Mouse (Mus musculus) CH12.LX (cell line): ENCODE results near the gene Prune2. TPM values are rescaled to one million over a fixed set of nuclear protein-coding genes. Genes with fewer than 3 reads are reported as not detected.
A peak's percentile ranks its signal among the peaks of the same experiment; 100 is the strongest.

ENCODE experiments used
- DNase-seq: peaks from one replicate; pipeline ENCODE4 v3.0.0-alpha.2; 2013; ENCODE audit errors: extremely low read depth
- H3K27ac ChIP-seq: 2 replicates; pipeline ENCODE4 v1.5.1; 2012; ENCODE audit warnings: low read depth, mild to moderate bottlenecking, control low read depth, moderate library complexity; ENCODE audit not compliant: insufficient read depth
- H3K27me3 ChIP-seq: replicated peaks from 2 replicates; pipeline ENCODE3; 2012; ENCODE audit warnings: inconsistent platforms
- H3K36me3 ChIP-seq, 2 experiments: replicated peaks in 1 of 2; 2 replicates each; pipeline versions ENCODE3 to v1.6.1; 2012; ENCODE audit warnings: inconsistent platforms in 1 of 2, low read length in 1 of 2, mild to moderate bottlenecking in 1 of 2, mixed read lengths in 1 of 2, moderate library complexity in 1 of 2; ENCODE audit not compliant: control insufficient read depth in 1 of 2, insufficient read depth in 1 of 2
- H3K4me1 ChIP-seq, 2 experiments: 2 replicates each; pipeline ENCODE4 v1.6.1; 2012; ENCODE audit warnings: inconsistent platforms in 1 of 2, moderate library complexity in 1 of 2; ENCODE audit not compliant: insufficient read depth in 2 of 2, control insufficient read depth in 1 of 2
- H3K4me2 ChIP-seq: 2 replicates; pipeline ENCODE4 v1.6.1; 2012; ENCODE audit warnings: low read depth, mild to moderate bottlenecking, control low read depth; ENCODE audit not compliant: poor library complexity, insufficient read depth, severe bottlenecking
- H3K4me3 ChIP-seq, 3 experiments: fragments of 150-350 bp in 1 of 3; sonication (generic) in 1 of 3; replicated peaks in 1 of 3; 2 replicates each; pipeline versions ENCODE3 to v1.5.1; 2011 to 2012; ENCODE audit warnings: low read depth in 2 of 3, low read length in 2 of 3, mild to moderate bottlenecking in 2 of 3, moderate library complexity in 2 of 3, control low read depth in 1 of 3, improper control_type of control experiment in 1 of 3, inconsistent platforms in 1 of 3, mixed read lengths in 1 of 3; ENCODE audit not compliant: poor library complexity in 1 of 3
- H3K79me2 ChIP-seq: replicated peaks from 2 replicates; pipeline ENCODE4 v1.6.1; 2012; ENCODE audit warnings: mild to moderate bottlenecking, moderate library complexity; ENCODE audit not compliant: control insufficient read depth, poor library complexity, insufficient read depth, severe bottlenecking; ENCODE audit errors: extremely low read depth
- H3K9ac ChIP-seq: 2 replicates; pipeline ENCODE4 v1.6.1; 2012; ENCODE audit warnings: low read depth, mild to moderate bottlenecking, control low read depth, moderate library complexity; ENCODE audit not compliant: insufficient read depth
- H3K9me3 ChIP-seq: replicated peaks from 2 replicates; pipeline ENCODE3; 2012; ENCODE audit warnings: low read length, inconsistent platforms, mixed read lengths
- BHLHE40 ChIP-seq: IDR thresholded peaks from 2 replicates; pipeline ENCODE4 v1.6.1; 2011; ENCODE audit warnings: mild to moderate bottlenecking, low read depth, low read length, improper control_type of control experiment
- CTCF ChIP-seq, 2 experiments: IDR thresholded peaks in 1 of 2; conservative IDR thresholded peaks in 1 of 2; 2 replicates each; pipeline ENCODE4 v1.5.1; 2011 to 2012; ENCODE audit warnings: low read depth in 2 of 2, low read length in 2 of 2, improper control_type of control experiment in 1 of 2, inconsistent platforms in 1 of 2, mild to moderate bottlenecking in 1 of 2, moderate library complexity in 1 of 2
- E2F4 ChIP-seq: IDR thresholded peaks from 2 replicates; pipeline ENCODE4 v1.6.1; 2011; ENCODE audit warnings: low read depth, low read length, improper control_type of control experiment; ENCODE audit not compliant: insufficient replicate concordance
- ETS1 ChIP-seq: conservative IDR thresholded peaks from 2 replicates; pipeline ENCODE4 v1.6.1; 2012; ENCODE audit warnings: low read depth, mild to moderate bottlenecking, inconsistent platforms, low read length, improper control_type of control experiment, moderate library complexity
- IRF4 ChIP-seq: IDR thresholded peaks from 2 replicates; pipeline ENCODE4 v1.6.1; 2014; ENCODE audit warnings: low read depth, mild to moderate bottlenecking, inconsistent platforms, low read length, improper control_type of control experiment
- MAFK ChIP-seq: IDR thresholded peaks from 2 replicates; pipeline ENCODE4 v1.6.1; 2011; ENCODE audit warnings: low read length, improper control_type of control experiment; ENCODE audit not compliant: insufficient replicate concordance
- MAX ChIP-seq: IDR thresholded peaks from 2 replicates; pipeline ENCODE4 v1.6.1; 2011; ENCODE audit warnings: low read length, improper control_type of control experiment
- NELFE ChIP-seq: IDR thresholded peaks from 2 replicates; pipeline ENCODE4 v1.6.1; 2011; ENCODE audit warnings: low read depth, low read length, improper control_type of control experiment
- POLR2AphosphoS2 ChIP-seq: IDR thresholded peaks from 2 replicates; pipeline ENCODE4 v1.6.1; 2011; ENCODE audit warnings: low read depth, low read length, improper control_type of control experiment
- SIN3A ChIP-seq: IDR thresholded peaks from 2 replicates; pipeline ENCODE4 v1.6.1; 2012; ENCODE audit warnings: low read length, improper control_type of control experiment, inconsistent platforms
- SMC3 ChIP-seq: IDR thresholded peaks from 2 replicates; pipeline ENCODE4 v1.6.1; 2011; ENCODE audit warnings: low read depth, low read length, improper control_type of control experiment
- TBP ChIP-seq: conservative IDR thresholded peaks from 2 replicates; pipeline ENCODE4 v1.6.1; 2011; ENCODE audit warnings: low read depth, low read length, improper control_type of control experiment
- TCF12 ChIP-seq: IDR thresholded peaks from 2 replicates; pipeline ENCODE4 v1.6.1; 2014; ENCODE audit warnings: low read depth, mild to moderate bottlenecking, inconsistent platforms, low read length, improper control_type of control experiment
- USF1 ChIP-seq: IDR thresholded peaks from 2 replicates; pipeline ENCODE4 v1.6.1; 2014; ENCODE audit warnings: low read depth, mild to moderate bottlenecking, inconsistent platforms, low read length, improper control_type of control experiment
- USF2 ChIP-seq: conservative IDR thresholded peaks from 2 replicates; pipeline ENCODE4 v1.6.1; 2011; ENCODE audit warnings: low read depth, low read length, improper control_type of control experiment
- ZC3H11A ChIP-seq: IDR thresholded peaks from 2 replicates; pipeline ENCODE4 v1.6.1; 2012; ENCODE audit warnings: low read depth, mild to moderate bottlenecking, inconsistent platforms, low read length, improper control_type of control experiment
- ZMIZ1 ChIP-seq: IDR thresholded peaks from 2 replicates; pipeline ENCODE4 v1.6.1; 2012; ENCODE audit warnings: low read depth, mild to moderate bottlenecking, inconsistent platforms, low read length, improper control_type of control experiment
- ZNF384 ChIP-seq: IDR thresholded peaks from 2 replicates; pipeline ENCODE4 v1.6.1; 2012; ENCODE audit warnings: low read depth, low read length, improper control_type of control experiment, inconsistent platforms
- dilution Hi-C: fragments of 300-500 bp; cut with MboI; formaldehyde crosslinking; loops from 2 replicates; pipeline ENCODE4 v1.14.3; 2020; ENCODE audit warnings: low sequenced_read_pairs; ENCODE audit not compliant: extremely low pct_unique_long_range_greater_than_20kb, extremely low pct_ligation_motif_present
- in situ Hi-C: fragments of 300-500 bp; cut with MboI; formaldehyde crosslinking; loops from 3 replicates; pipeline ENCODE4 v1.14.3; 2019; ENCODE audit warnings: low sequenced_read_pairs, low pct_ligation_motif_present, low pct_unique_long_range_greater_than_20kb, mixed read lengths
- polyA plus RNA-seq: library from polyadenylated mRNA; unstranded; fragments of >175 nt; gene quantifications from 2 replicates; pipeline ENCODE4 v1.2.1, GENCODE M21; 2012; ENCODE audit warnings: low read depth; ENCODE audit not compliant: insufficient read length
- total RNA-seq, 2 experiments: library from RNA; depleted of rRNA; stranded (reverse); fragments of 300-350 nt in 1 of 2; fragments of >200 nt in 1 of 2; gene quantifications; 2 replicates each; pipeline ENCODE4 v1.2.3; 2012 to 2014

Gene Prune2
- total and polyA plus RNA-seq, 3 experiments: 0.04 to 1.7 (median 0.21) TPM

DNA sequence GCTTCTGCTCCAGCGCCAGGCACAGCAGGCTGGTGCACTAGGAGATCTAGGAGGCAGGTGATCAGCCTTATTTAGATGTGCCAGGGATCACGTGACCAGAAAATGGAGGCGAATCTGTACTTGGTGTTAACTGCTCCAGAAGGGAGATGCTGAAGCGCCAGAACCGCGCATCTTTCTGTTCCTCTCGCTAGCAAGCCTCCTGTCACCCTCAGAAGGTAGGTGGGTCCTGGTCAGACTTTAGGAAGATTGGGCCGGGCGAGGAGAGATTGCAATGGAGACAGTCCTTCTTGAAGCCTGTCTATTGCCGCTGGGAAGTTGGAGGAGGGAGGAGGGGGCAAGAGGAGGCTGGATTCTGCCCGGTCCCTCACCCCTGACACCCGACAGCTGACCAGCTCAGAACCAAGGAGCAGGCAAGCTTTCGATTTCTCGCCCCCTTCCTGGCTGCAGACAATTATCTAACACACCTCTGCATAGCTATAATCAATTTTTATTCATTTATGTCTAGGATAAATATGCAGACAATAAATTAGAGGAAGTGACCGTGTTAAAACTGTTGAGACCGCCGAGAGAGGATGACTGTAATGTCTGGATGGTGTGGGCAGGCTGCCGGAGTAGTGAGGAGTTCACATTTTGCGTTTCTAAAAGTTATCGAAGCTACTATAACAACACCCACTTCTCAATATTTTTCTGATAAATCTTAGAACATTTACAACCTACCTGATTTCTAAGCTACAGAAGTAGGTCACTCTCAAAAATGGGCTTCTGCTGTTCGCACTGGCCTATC, 181.0 kb downstream of the Prune2 start:
- Histone ChIP-seq H3K27ac (no peak overlapping the region), H3K9me3 (no peaks in the 10 kb centered on the region), H3K27me3 (no peaks in the 10 kb centered on the region), H3K4me2 (peak overlapping the region; percentile 9; the same call in 1 of the 2 replicates)
- TF ChIP-seq TBP (no peak), USF2 (peak; percentile 60), POLR2AphosphoS2 (no peak), USF1 (peak; percentile 65), ZNF384 (no peak), CTCF (conservative IDR thresholded peaks at IDR 0.05 in 1 of 2, IDR thresholded peaks at IDR 0.05 in 1 of 2; ENCODE audit: low read depth in 2 of 2, low read length in 2 of 2) (no peak), E2F4 (no peak), BHLHE40 (peak; percentile 30; the same call in 1 of the 2 replicates), SMC3 (no peak)
- TF ChIP-seq, all 38 proteins: peak for 3
- Histone ChIP-seq H3K79me2 (no peaks in the 10 kb centered on the region), H3K9ac (no peak overlapping the region), H3K36me3 (no peaks in the 10 kb centered on the region), H3K4me3 (no peak overlapping the region), H3K4me1 (no peaks in the 10 kb centered on the region)
- dilution Hi-C loops (no loop called here), in situ Hi-C loops (no loop called here)
- DNase-seq: no peak

DNA sequence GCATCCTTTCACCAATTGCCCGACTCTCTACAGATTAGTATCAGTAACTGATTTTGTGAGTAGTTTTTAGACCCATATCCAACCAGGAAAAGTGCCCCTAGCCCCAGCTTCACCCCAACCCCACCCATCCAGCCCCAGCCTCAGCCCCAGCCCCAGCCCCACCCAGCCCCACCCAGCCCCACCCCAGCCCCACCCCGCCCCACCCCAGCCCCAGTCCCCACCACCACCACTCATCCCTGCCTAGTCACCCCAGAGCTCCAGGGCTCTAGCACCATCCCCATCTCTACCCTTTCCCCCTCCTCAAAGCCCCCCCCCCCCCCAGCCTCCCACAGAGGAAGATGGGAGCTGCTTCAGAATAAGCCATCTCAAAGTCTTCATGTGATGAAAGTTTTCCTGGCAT, 181.7 kb downstream of the Prune2 start:
- dilution Hi-C loops: no loop called here
- H3K4me3 ChIP-seq: no peak overlapping the region

More for the DNA sequence above, 181.7 kb downstream of the Prune2 start:
- in situ Hi-C loops: no loop called here
- no peaks in the 10 kb centered on the region for H3K79me2 ChIP-seq
- no peaks in the 10 kb centered on the region for H3K36me3 ChIP-seq
- TF ChIP-seq USF1 (no peak), ETS1 (no peak), NELFE (no peak), IRF4 (no peak), MAX (no peak), SIN3A (no peak), ZMIZ1 (no peak), E2F4 (no peak), TCF12 (no peak), MAFK (no peak), ZC3H11A (no peak)
- H3K9me3 ChIP-seq: no peaks in the 10 kb centered on the region
- no peak for DNase-seq
- no peaks in the 10 kb centered on the region for H3K27me3 ChIP-seq
- no peak overlapping the region for H3K9ac ChIP-seq
- no peaks in the 10 kb centered on the region for H3K4me1 ChIP-seq
- no peak overlapping the region for H3K27ac ChIP-seq
- H3K4me2 ChIP-seq: no peak overlapping the region
